Mouse (Mus musculus) inflammation-experienced regulatory T-cells, adult 16 weeks (primary cell): ENCODE results near the gene Chrm2. TPM values are rescaled to one million over a fixed set of nuclear protein-coding genes. Genes with fewer than 3 reads are reported as not detected.

Experiments used
- polyA plus RNA-seq: library from polyadenylated mRNA; unstranded; fragments of 100-300 nt; shearing (Covaris generic); gene quantifications from one replicate; pipeline ENCODE4 v1.2.1, GENCODE M21; 2017

The Chrm2 gene
- polyA plus RNA-seq, result not detected

DNA sequence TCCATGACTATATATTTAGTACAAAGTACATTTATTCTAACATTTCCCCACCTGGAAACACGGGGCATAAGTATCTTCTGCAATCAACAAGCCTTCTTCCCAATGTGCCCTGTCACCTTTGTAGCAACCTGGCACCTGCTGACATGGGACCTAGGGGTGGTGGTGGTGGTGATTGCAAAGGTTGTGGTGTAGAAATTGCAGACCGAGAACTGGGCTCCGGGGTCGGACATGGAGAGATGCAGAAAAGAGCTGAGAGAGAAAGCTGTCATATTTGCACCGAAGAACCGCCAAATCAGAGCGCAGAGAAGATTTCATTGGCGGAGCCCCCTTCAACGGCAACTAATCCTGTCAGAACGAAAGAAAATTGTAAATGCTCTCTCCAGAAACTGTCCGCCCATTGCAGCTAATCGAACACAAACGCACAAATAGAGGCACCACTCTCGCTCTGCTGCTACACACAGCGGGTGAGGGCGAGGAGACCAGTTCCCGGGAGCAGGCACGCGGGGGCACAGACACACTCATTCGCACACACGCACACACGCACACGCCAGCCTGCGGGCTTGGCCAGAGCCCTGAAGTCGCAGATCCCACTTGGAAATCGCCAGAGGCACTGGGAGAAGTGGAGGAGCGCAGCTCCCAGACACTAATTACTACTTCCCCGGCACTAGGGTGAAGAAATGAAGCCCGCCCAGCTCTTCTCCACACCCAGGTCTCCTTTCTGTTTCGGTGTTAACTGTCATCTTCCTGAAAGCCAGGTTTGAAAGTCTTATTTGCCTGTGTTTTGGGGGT, at the start of gene Chrm2:
Gene Chrm2 (plus strand): TSS at position 473 of the 789 bp plus-strand sequence.

